Mouse (Mus musculus) midbrain, embryonic 10.5 days (tissue): Measurements from ENCODE around the gene Gm38394. TPM values are rescaled to one million over a fixed set of nuclear protein-coding genes. Genes with fewer than 3 reads are reported as not detected.
A peak's percentile ranks its signal among the peaks of the same experiment; 100 is the strongest.
"Not testable (repeated sequence)": the region's sequence is repeated elsewhere in the genome, so short reads cannot be mapped to it uniquely, and the experiment has no call there.

Experiments
- DNase-seq: peaks from one replicate; pipeline ENCODE4 v3.0.0-alpha.2; 2017; ENCODE audit warnings: low spot score
- H3K27ac ChIP-seq: fragments of 300-500 bp; sonication (generic); replicated peaks from 2 replicates; pipeline ENCODE4 v1.5.1; 2016; ENCODE audit warnings: mild to moderate bottlenecking
- H3K27me3 ChIP-seq: fragments of 300-500 bp; sonication (generic); 2 replicates; pipeline ENCODE4 v1.6.1; 2016; ENCODE audit warnings: low read depth, mild to moderate bottlenecking; ENCODE audit not compliant: poor library complexity, severe bottlenecking
- H3K36me3 ChIP-seq: fragments of 300-500 bp; sonication (generic); 2 replicates; pipeline ENCODE4 v1.6.1; 2016; ENCODE audit warnings: mild to moderate bottlenecking, moderate library complexity
- H3K4me1 ChIP-seq: fragments of 300-500 bp; sonication (generic); 2 replicates; pipeline ENCODE4 v1.6.1; 2016
- H3K4me3 ChIP-seq: fragments of 300-500 bp; sonication (generic); 2 replicates; pipeline ENCODE4 v1.5.1; 2016; ENCODE audit warnings: mild to moderate bottlenecking, moderate library complexity
- H3K9me3 ChIP-seq: fragments of 300-500 bp; sonication (generic); replicated peaks from 2 replicates; pipeline ENCODE4 v1.6.1; 2016; ENCODE audit warnings: mild to moderate bottlenecking
- WGBS: fragments of 180-500 bp; shearing (Covaris S2); methylation state at CpG from one replicate; pipeline ENCODE4 v1.1.7; 2016; 5-methylcytosine and 5-hydroxymethylcytosine counted together
- polyA plus RNA-seq: library from polyadenylated mRNA; unstranded; fragments of >200 nt; fragmentation: Nextera tagmentation; extraction: Ambion mirVana; gene quantifications from 2 replicates; pipeline ENCODE4 v1.2.1, GENCODE M21; 2016

Gm38394 gene
- 3.5 and 3.8 TPM in 2 replicates for polyA plus RNA-seq

DNA sequence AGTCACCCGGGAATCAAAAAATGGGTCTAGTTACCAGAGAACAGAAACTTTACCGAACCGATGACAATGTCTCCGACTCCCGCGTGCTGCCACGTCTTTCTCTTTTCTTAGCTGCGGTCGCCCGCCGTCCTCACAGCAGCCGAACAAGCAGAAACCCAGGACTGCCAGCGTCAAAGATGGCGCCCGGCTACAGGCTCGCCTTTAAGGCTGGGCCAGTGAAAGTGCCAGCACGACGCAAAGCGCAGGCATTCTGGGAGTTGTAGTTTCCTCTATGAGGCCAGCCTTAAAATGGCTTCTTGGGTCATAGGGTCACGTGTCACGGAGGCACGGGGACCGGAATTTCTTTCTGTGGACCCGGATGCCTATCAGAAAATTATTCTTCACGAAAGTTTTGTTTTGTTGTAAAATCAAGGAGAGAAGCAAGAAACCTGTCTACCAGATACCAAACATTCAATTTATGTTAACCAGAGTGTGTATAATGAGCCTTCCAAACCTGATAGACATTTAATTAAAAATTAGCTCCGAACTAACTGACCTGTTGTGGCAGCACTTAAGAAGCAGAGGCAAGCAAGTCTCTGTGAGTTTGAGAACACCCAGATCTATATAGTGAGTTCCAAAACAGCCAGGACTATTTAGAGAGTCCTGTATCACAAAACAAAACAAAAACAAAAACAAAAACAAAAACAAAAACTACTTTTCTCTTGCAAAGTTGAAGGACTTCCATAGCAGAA is at the start of gene Gm38394:
TSS of gene Gm38394 (minus strand) at position 116 of the 731 bp plus-strand sequence.
- DNase-seq: peak; percentile 94
- Histone ChIP-seq H3K27ac (peak within 1 kb of the TSS; percentile 97), H3K4me1 (peaks cover 27% of the 10 kb centered on the region), H3K36me3 (peaks cover 36% of the 10 kb centered on the region), H3K27me3 (no peaks in the 10 kb centered on the region), H3K4me3 (peak within 1 kb of the TSS; percentile 91), H3K9me3 (no peaks in the 10 kb centered on the region)
- WGBS: 3% methylated on average over 26 of the region's 26 CpGs

DNA sequence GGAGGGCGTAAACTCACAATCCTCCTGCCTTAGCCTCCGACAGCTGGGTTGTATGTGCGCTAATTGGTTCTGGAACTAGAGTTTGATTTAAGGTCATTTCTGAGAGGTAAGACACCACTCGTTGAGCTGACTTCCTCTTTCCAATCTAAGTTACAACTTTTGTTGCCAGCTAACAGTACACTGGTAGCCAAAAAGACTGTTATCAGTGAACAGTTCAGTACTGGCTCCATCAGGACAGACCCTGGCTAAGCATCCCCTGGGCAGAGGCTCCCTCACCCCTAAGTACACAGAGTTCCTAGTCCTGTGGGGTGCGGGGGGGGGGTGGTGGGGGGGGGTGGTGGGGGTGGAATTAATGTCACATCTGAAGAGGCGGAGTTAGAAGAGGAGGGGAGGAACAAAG is 49.8 kb upstream of the Gm38394 start:
- WGBS: 58% methylated on average over 6 of the region's 6 CpGs
- no peak for DNase-seq
- H3K27ac ChIP-seq: 0 out of 2 replicates have a peak overlapping the region, but pooled peaks have one; percentile 33
- no peak overlapping the region for H3K4me3 ChIP-seq
- H3K9me3 ChIP-seq: no peaks in the 10 kb centered on the region
- H3K27me3 ChIP-seq: no peaks in the 10 kb centered on the region
- H3K36me3 ChIP-seq: peaks cover 4% of the 10 kb centered on the region; the same call in 1 of the 2 replicates
- peaks cover 33% of the 10 kb centered on the region for H3K4me1 ChIP-seq

DNA sequence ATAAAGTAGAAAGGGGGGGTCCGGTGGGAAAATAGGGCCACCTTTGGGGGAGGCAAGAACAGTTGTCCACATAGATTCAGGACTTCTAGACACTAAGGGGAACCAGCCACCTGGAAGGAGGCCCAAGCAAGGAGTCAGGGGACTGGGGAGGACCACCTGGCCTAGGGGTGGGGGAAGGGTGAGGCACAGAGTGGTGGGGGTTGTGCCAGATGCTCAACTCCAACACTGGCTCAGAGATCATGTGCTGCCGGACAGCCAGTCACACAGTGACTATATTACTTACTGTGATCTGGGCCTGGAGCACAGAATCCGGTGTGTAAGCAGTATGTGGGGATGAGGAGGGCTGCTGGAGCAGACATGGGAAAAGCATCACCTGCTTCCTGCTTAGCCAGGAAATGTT is 48.2 kb upstream of the Gm38394 start:
- Histone ChIP-seq H3K4me3 (no peak overlapping the region), H3K9me3 (no peaks in the 10 kb centered on the region), H3K4me1 (peaks cover 33% of the 10 kb centered on the region), H3K27ac (no peak overlapping the region), H3K27me3 (no peaks in the 10 kb centered on the region), H3K36me3 (no peaks in the 10 kb centered on the region)
- 85% methylated on average over 3 of the region's 3 CpGs for WGBS
- no peak for DNase-seq

DNA sequence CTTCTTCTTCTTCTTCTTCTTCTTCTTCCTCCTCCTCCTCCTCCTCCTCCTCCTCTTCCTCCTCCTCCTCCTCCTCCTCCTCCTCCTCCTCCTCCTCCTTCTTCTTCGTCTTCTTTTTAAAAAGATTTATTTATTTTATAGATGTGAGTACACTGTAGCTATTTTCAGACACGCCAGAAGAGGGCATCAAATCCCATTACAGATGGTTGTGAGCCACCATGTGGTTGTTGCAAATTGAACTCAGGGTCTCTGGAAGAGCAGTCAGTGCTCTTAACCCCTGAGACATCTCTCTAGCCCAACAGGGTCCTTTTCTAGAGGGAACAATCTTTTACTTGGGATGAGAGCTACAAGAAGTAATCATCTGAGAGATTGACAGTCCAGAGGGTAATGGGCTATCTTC is 40.7 kb upstream of the Gm38394 start:
- not testable (repeated sequence) for H3K36me3 ChIP-seq, H3K4me1 ChIP-seq, H3K9me3 ChIP-seq, H3K27ac ChIP-seq, H3K4me3 ChIP-seq, H3K27me3 ChIP-seq, DNase-seq
- 13% methylated on average over 1 of the region's 2 CpGs for WGBS

GRCm38 (mm10) chr1:133697935-133698620 is 37.0 kb upstream of the Gm38394 start:
- DNase-seq: no peak
- no peak overlapping the region for H3K4me3 ChIP-seq
- no peak overlapping the region for H3K27ac ChIP-seq
- no peaks in the 10 kb centered on the region for H3K27me3 ChIP-seq
- H3K9me3 ChIP-seq: no peaks in the 10 kb centered on the region
- H3K36me3 ChIP-seq: no peaks in the 10 kb centered on the region
- WGBS: 94% methylated on average over 12 of the region's 12 CpGs
- H3K4me1 ChIP-seq: peaks cover 29% of the 10 kb centered on the region

- 67% methylated on average over 7 of the region's 7 CpGs for WGBS
- Histone ChIP-seq H3K4me3 (no peak overlapping the region), H3K27me3 (no peaks in the 10 kb centered on the region), H3K27ac (no peak overlapping the region), H3K36me3 (no peaks in the 10 kb centered on the region), H3K9me3 (no peaks in the 10 kb centered on the region), H3K4me1 (peaks cover 29% of the 10 kb centered on the region)
- DNase-seq: no peak
Observed at GRCm38 (mm10) chr1:133695901-133696300, 34.8 kb upstream of the Gm38394 start.

GRCm38 (mm10) chr1:133694876-133695275 is 33.8 kb upstream of the Gm38394 start:
- WGBS: 89% methylated on average over 1 of the region's 1 CpGs
- Histone ChIP-seq H3K36me3 (no peaks in the 10 kb centered on the region), H3K27ac (peak overlapping the region; percentile 57; the same call in 1 of the 2 replicates)

DNA sequence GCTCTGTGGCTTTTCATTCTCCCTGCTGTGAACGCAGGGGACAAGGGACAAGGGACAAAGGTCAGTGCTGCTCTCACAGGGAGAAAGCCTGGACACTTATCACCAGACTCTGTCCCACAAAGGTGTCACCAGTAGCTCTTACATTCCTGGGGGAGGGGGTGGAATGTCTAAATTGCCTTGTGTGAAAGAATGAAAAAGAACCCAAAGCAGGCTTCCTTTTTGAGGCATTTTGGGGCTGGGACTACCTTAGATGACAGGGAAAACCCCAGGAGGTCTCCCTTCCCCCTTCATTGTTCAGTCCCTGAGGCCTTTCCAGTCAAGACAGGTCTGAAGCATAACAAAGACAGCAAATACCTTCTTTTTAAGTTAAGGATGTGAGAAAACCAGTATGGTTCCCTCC is 33.2 kb upstream of the Gm38394 start:
- DNase-seq: no peak
- H3K27ac ChIP-seq: peak overlapping the region; percentile 57
- H3K9me3 ChIP-seq: no peaks in the 10 kb centered on the region
- H3K4me3 ChIP-seq: no peak overlapping the region
- no peaks in the 10 kb centered on the region for H3K27me3 ChIP-seq
- no peaks in the 10 kb centered on the region for H3K36me3 ChIP-seq
- WGBS: 0% methylated on average over 1 of the region's 1 CpGs
- H3K4me1 ChIP-seq: peaks cover 29% of the 10 kb centered on the region

More at GRCm38 (mm10) chr1:133694876-133695275, 33.8 kb upstream of the Gm38394 start:
- H3K4me3 ChIP-seq: no peak overlapping the region
- no peaks in the 10 kb centered on the region for H3K9me3 ChIP-seq
- peaks cover 29% of the 10 kb centered on the region for H3K4me1 ChIP-seq
- no peak for DNase-seq
- no peaks in the 10 kb centered on the region for H3K27me3 ChIP-seq

DNA sequence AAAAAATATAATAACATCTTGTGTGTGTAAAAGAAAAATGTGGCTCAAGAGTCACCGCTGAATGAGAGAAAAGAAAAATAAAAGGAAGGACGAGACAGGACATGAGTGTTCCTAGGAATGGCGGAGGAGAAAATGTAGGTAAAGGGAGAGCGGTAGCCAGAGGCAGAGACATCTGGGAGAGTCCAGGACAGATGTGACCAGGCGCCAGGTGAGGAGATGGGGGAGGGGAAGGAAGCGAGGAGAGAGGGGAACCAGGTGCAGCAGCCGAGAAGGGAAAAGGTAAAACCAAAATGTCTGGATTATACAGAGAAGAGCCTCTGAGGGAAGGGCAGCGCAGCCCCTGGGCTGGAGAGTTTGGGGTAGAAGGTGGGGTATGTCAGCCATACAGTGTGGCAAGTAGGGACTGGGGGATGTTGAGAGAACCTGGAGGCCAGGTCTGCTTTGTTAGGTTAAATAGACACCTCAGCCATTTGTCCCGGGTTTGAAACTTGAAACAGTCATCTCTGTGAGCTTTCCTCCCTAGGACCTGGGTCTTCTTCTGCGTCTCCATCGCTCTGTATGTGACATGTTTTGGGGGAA is 32.5 kb upstream of the Gm38394 start:
- Histone ChIP-seq H3K27me3 (no peaks in the 10 kb centered on the region), H3K4me1 (peaks cover 29% of the 10 kb centered on the region), H3K4me3 (no peak overlapping the region), H3K36me3 (no peaks in the 10 kb centered on the region), H3K9me3 (no peaks in the 10 kb centered on the region), H3K27ac (peak overlapping the region; percentile 57)
- no peak for DNase-seq
- 63% methylated on average over 11 of the region's 11 CpGs for WGBS

- WGBS: 52% methylated on average over 4 of the region's 4 CpGs
- no peak overlapping the region for H3K4me3 ChIP-seq
- no peak for DNase-seq
- H3K27me3 ChIP-seq: no peaks in the 10 kb centered on the region
- H3K27ac ChIP-seq: no peak overlapping the region
- no peaks in the 10 kb centered on the region for H3K9me3 ChIP-seq
- peaks cover 29% of the 10 kb centered on the region for H3K4me1 ChIP-seq
- no peaks in the 10 kb centered on the region for H3K36me3 ChIP-seq
Observed at GRCm38 (mm10) chr1:133692195-133692594, 31.1 kb upstream of the Gm38394 start.

- no peaks in the 10 kb centered on the region for H3K36me3 ChIP-seq
- no peak for DNase-seq
- no peak overlapping the region for H3K4me3 ChIP-seq
- H3K9me3 ChIP-seq: no peaks in the 10 kb centered on the region
- H3K27me3 ChIP-seq: no peaks in the 10 kb centered on the region
- H3K27ac ChIP-seq: no peak overlapping the region
- WGBS: 95% methylated on average over 6 of the region's 6 CpGs
- H3K4me1 ChIP-seq: peaks cover 26% of the 10 kb centered on the region
Observed at GRCm38 (mm10) chr1:133691046-133691445, 29.9 kb upstream of the Gm38394 start.

DNA sequence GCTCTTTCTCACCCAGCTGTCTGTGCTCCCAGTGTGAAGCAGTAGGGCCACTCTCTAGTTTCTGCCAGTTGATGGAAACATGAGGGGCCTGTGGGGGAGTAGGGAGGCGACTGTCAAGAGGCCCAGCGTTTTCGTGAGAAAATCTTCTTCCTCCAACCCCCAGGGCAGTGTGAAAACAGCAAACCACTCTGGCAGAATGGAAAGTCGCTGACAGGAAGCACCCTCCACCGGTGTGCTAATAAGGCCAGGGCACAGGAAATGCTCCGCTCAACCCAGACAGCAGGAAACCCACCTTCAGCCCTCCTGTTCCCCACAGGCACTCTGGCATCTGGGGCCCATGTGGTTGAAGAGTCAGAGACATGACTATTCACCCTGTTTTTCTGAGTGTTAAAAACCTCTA is 28.8 kb upstream of the Gm38394 start, which contains the start of gene Lax1:
TSS of gene Lax1 (minus strand) at position 212 of the 400 bp plus-strand sequence.
- 51% methylated on average over 6 of the region's 6 CpGs for WGBS
- DNase-seq: no peak

DNA sequence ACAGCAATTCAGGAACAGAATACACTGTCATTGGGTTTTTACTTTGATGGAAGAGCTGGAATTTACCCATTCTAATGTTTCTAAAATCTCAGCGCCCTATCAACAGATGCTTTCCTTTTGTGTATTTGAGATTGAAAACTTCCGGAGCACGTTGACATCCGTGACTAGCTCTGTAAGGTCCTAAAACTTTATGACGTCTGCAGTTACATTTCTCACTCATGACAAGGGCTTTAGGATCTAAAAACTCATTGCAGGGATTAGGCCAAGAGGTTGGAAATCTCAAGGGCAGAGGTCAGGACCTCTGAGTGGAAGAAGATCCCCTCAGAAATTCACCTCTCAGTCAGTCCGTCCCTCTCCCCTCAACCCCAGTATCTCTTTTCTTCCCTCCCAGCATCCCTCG is 27.2 kb upstream of the Gm38394 start:
- Histone ChIP-seq H3K36me3 (no peaks in the 10 kb centered on the region), H3K4me1 (no peaks in the 10 kb centered on the region), H3K9me3 (no peaks in the 10 kb centered on the region), H3K4me3 (no peak overlapping the region), H3K27me3 (no peaks in the 10 kb centered on the region), H3K27ac (no peak overlapping the region)
- no peak for DNase-seq
- WGBS: 75% methylated on average over 7 of the region's 7 CpGs

More for the DNA sequence above, 28.8 kb upstream of the Gm38394 start, which contains the start of gene Lax1:
- Histone ChIP-seq H3K27ac (no peak within 1 kb of the TSS), H3K36me3 (no peaks in the 10 kb centered on the region), H3K9me3 (no peaks in the 10 kb centered on the region), H3K27me3 (no peaks in the 10 kb centered on the region), H3K4me3 (no peak within 1 kb of the TSS), H3K4me1 (peaks cover 14% of the 10 kb centered on the region)
